Mouse (Mus musculus): ENCODE data around the gene Dnase1l3. TPM values are rescaled to one million over a fixed set of nuclear protein-coding genes. Genes with fewer than 3 reads are reported as not detected.

The Dnase1l3 gene
- polyA plus RNA-seq, 1 experiment from 2014 or later = not detected

DNA sequence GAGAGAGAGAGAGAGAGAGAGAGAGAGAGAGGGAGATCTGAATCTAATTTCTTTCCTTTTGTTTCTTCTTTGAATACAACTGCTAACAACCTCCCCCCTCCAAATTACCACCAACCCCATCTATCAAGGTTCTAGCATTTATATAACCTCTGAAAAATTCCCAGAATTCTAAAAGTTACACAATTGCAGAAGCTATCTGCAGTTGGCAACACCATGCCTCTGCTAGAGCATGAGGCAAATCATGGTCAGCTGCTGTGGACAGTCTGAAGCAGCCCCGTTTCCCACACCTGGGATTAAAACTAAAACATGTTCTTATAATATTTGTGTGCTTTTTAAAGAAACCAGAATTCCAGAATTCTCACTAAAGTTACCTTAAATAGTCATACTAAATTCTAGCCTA is 35.4 kb upstream of the Dnase1l3 start:
- no peak overlapping the region for H3K4me3 ChIP-seq
- no peak for DNase-seq (ENCODE audit: low spot score)
- no peaks in the 10 kb centered on the region for H3K9me3 ChIP-seq
- peaks cover 8% of the 10 kb centered on the region; the same call in 1 of the 2 replicates for H3K4me1 ChIP-seq
- H3K36me3 ChIP-seq = no peaks in the 10 kb centered on the region
- H3K27me3 ChIP-seq (ENCODE audit: insufficient read depth, poor library complexity, severe bottlenecking) = no peaks in the 10 kb centered on the region
- 85% methylated on average over 1 of the region's 1 CpGs for WGBS
- peak overlapping the region; percentile 22; the same call in 1 of the 2 replicates for H3K27ac ChIP-seq

DNA sequence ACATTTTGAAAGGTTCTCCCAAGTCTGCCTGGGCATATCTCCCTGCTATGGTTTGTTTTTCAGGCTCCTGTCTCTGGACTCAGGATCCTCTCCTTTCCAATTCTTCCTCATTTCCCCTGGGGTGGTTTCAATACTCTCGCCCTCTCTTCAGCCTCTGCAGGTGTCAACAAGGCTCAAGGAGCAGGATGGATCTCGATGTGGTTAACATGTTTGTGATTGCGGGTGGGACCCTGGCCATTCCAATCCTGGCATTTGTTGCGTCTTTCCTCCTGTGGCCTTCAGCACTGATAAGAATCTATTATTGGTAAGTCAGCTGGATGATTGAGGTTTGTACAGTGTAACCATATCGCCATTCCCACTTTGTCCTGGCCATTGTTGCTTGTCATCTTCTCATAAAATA is 33.7 kb upstream of the Dnase1l3 start:
- Histone ChIP-seq H3K36me3 (no peaks in the 10 kb centered on the region), H3K4me3 (no peak overlapping the region), H3K4me1 (peaks cover 11% of the 10 kb centered on the region; the same call in 1 of the 2 replicates), H3K27me3 (ENCODE audit: insufficient read depth, poor library complexity, severe bottlenecking) (no peaks in the 10 kb centered on the region), H3K9me3 (no peaks in the 10 kb centered on the region), H3K27ac (no peak overlapping the region)
- DNase-seq (ENCODE audit: low spot score) = peak; percentile 63
- 81% methylated on average over 5 of the region's 5 CpGs for WGBS

DNA sequence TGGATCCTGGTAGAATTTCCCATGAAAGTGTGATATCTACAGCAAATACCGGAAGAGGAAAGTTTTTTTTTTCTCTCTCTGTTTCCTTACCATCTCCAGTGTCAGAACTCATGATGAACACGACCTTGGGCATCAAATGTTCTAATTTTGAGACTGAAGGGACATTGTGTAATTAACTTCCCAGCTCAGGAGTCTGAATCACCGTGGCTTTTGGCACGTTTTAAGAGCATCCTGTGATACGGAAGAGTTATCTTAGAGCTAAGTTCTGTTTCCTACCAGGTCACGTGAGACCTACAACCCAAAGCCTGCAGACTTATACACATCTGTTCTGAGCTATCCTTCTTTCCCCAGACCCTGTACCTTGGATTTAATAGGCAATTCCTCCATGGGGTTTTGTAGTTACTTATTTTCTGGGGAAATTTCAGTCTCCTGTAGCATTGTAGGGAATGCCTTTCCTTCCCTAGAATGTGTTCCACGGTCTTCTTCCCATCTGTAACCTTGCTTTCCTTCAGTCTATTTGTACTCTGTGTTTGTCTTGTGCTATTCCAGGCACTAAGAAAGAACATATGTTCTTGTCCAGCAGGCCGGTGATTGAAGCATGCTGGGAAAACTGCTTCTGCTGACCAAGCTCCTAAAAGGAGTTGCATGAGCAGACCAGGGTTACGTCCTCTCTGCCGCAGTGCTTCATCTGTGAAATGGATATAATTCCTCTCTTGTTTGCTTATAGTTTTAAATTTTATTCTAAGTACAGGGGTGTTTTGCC is 32.6 kb upstream of the Dnase1l3 start:
- no peaks in the 10 kb centered on the region for H3K9me3 ChIP-seq
- DNase-seq (ENCODE audit: low spot score) = peak; percentile 39
- H3K4me3 ChIP-seq = no peak overlapping the region
- no peaks in the 10 kb centered on the region for H3K27me3 ChIP-seq (ENCODE audit: insufficient read depth, poor library complexity, severe bottlenecking)
- no peaks in the 10 kb centered on the region for H3K36me3 ChIP-seq
- WGBS = 75% methylated on average over 10 of the region's 10 CpGs
- H3K27ac ChIP-seq = no peak overlapping the region
- peaks cover 11% of the 10 kb centered on the region; the same call in 1 of the 2 replicates for H3K4me1 ChIP-seq

DNA sequence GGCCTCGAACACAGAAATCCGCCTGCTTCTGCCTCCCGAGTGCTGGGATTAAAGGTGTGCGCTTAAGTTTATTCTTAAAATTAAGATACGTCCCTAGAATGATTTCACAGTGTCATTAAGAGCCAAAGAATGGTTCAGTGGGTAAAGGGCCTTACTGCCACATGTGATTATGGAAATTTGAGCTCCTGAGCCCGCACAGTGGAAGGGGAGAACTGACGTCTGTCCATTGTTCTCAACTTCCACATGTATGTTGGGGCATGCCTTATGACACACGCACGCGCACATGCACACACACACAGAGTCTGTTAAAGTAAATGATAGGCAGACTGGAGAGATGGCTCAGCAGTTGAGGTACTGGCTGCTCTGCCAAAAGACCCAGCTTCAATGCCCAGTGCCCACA is 30.6 kb upstream of the Dnase1l3 start:
- 90% methylated on average over 10 of the region's 10 CpGs for WGBS
- peak; percentile 53 for DNase-seq (ENCODE audit: low spot score)
- no peak overlapping the region for H3K4me3 ChIP-seq
- no peaks in the 10 kb centered on the region for H3K9me3 ChIP-seq
- 0 out of 2 replicates have a peak, but pooled peaks cover 3% of the 10 kb centered on the region for H3K4me1 ChIP-seq
- no peaks in the 10 kb centered on the region for H3K27me3 ChIP-seq (ENCODE audit: insufficient read depth, poor library complexity, severe bottlenecking)
- no peaks in the 10 kb centered on the region for H3K36me3 ChIP-seq
- H3K27ac ChIP-seq = no peak overlapping the region

DNA sequence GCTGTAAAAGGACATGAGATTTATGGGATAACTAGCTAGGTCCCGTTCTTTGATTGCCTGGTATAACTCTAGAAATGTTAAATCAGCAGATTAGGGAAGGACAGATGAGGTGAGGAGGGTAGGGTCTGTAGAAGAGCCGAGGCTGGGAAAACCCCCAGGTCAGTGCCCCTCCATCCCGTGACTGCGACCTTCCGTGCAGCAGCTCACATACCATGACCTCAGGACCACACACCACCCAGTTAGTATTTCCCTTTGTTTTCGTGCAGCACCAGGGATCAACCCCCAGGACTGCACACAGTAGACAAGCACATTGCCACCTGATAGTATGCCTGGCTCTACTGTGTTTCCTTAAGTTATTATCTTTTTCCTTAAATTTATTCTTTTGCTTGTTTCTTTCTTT is 30.1 kb upstream of the Dnase1l3 start:
- no peaks in the 10 kb centered on the region for H3K36me3 ChIP-seq
- DNase-seq (ENCODE audit: low spot score) = peak; percentile 53
- 0 out of 2 replicates have a peak, but pooled peaks cover 3% of the 10 kb centered on the region for H3K4me1 ChIP-seq
- no peaks in the 10 kb centered on the region for H3K27me3 ChIP-seq (ENCODE audit: insufficient read depth, poor library complexity, severe bottlenecking)
- H3K4me3 ChIP-seq = no peak overlapping the region
- H3K27ac ChIP-seq = no peak overlapping the region
- WGBS = 62% methylated on average over 6 of the region's 6 CpGs
- H3K9me3 ChIP-seq = no peaks in the 10 kb centered on the region

DNA sequence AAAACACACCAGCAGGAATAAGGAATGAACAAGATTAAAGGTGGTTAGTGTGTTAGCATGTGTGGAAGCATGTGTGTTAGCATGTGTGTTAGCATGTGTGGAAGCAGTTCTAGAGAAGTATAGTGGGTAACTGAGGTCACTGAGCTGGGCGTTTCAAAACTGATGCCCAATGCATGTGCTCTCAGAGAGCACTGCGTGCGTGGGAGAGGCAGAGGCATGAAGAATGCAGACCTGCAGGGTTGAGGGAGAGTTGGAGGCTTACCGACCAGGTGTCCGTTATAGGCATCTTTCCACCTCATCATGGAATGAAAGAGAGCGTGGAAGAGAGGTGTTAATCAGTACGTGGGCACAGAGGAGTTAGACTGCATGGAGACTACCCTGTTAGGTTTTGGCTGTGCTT is 26.2 kb upstream of the Dnase1l3 start:
- peak; percentile 69 for DNase-seq (ENCODE audit: low spot score)
- Histone ChIP-seq H3K27ac (no peak overlapping the region), H3K4me1 (0 out of 2 replicates have a peak, but pooled peaks cover 3% of the 10 kb centered on the region), H3K9me3 (no peaks in the 10 kb centered on the region), H3K36me3 (no peaks in the 10 kb centered on the region), H3K27me3 (ENCODE audit: insufficient read depth, poor library complexity, severe bottlenecking) (no peaks in the 10 kb centered on the region), H3K4me3 (no peak overlapping the region)
- 84% methylated on average over 7 of the region's 7 CpGs for WGBS

DNA sequence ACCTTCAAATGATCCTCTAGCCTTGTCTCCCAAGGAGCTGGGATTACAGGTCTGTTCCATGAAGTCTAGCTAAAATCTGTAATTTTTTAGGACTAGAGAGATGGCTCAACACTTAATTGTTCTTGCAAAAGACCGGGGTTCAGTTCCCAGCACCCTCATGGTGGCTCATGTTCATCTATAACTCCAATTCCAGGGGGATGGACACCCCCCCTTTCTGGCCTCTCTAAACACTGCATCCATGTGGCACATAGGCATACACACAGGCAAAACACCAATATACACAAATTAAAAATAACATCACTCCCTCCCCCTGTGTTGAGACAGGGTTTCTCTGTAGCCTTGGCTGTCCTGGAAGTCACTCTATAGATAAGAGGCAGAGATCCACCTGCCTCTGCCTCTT is 25.6 kb upstream of the Dnase1l3 start:
- H3K4me3 ChIP-seq = no peak overlapping the region
- 0 out of 2 replicates have a peak, but pooled peaks cover 3% of the 10 kb centered on the region for H3K4me1 ChIP-seq
- no peaks in the 10 kb centered on the region for H3K9me3 ChIP-seq
- no peaks in the 10 kb centered on the region for H3K36me3 ChIP-seq
- no peak overlapping the region for H3K27ac ChIP-seq
- peak; percentile 54 for DNase-seq (ENCODE audit: low spot score)
- no peaks in the 10 kb centered on the region for H3K27me3 ChIP-seq (ENCODE audit: insufficient read depth, poor library complexity, severe bottlenecking)
- WGBS = 85% methylated on average over 1 of the region's 1 CpGs

DNA sequence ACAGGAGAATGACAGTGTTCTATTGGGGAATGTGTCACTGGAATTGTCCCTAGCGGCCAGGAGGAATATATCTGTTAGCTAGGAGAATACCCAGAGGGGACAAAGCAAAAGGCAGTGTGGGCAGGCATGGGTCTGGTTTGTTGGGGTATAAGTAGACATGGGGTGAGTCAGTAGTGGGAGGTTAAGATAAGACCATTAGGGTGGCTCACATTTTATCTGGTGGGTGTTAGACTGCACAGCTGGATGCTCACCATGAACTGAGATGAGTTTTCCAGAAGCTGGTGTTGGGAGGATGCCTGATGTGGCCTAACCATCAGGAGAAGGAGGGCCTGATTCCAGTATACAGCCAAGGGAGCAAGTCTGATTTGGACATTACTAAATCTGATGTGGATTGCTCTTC is 22.6 kb upstream of the Dnase1l3 start:
- Histone ChIP-seq H3K4me3 (no peak overlapping the region), H3K36me3 (no peaks in the 10 kb centered on the region), H3K27ac (no peak overlapping the region), H3K4me1 (no peaks in the 10 kb centered on the region), H3K9me3 (no peaks in the 10 kb centered on the region), H3K27me3 (ENCODE audit: insufficient read depth, poor library complexity, severe bottlenecking) (no peaks in the 10 kb centered on the region)
- DNase-seq (ENCODE audit: low spot score) = peak; percentile 58
- 53% methylated on average over 1 of the region's 1 CpGs for WGBS

DNA sequence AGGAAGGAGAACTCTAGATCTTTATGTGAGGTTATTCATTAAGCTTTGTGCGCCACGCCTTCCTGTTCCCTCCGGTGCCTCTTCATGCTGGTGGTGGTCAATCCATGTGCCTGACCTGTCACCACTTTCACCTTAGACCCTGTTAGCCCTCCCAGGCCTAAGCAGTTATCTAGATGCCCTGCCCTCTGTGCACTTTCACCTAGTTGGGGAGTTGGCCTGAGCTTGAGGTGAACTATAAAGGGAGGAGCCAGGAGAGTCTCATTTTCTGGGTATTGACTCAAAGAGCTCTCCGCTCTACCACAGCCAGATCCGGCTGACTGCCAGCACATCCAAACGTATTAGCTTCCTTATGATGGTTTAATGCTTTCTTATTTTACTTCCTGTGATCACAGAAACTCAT is 21.9 kb upstream of the Dnase1l3 start:
- Histone ChIP-seq H3K27me3 (ENCODE audit: insufficient read depth, poor library complexity, severe bottlenecking) (no peaks in the 10 kb centered on the region), H3K36me3 (no peaks in the 10 kb centered on the region), H3K4me3 (no peak overlapping the region), H3K27ac (no peak overlapping the region), H3K9me3 (no peaks in the 10 kb centered on the region), H3K4me1 (no peaks in the 10 kb centered on the region)
- DNase-seq (ENCODE audit: low spot score) = no peak
- WGBS = 82% methylated on average over 6 of the region's 6 CpGs

DNA sequence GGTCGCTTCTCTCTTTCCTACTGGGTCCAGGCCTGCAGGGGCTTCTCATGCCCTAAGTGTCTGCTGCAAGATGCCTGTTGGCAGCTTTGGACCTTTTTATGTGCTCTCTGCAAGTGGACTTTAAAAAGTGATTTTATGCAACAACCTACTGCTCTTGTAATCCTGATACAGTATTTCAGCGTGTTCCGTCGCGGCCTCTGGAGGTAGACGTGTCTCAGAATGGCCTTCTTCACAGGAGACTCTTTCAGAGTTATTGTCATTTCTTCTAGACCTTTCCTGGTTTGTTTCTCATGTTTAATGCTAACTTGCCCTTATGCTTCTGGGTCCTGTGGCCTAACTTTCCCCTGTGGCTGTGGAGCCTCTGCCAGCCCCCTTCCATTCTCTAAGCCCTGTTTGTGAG is 21.4 kb upstream of the Dnase1l3 start:
- Histone ChIP-seq H3K36me3 (no peaks in the 10 kb centered on the region), H3K9me3 (no peaks in the 10 kb centered on the region), H3K4me1 (no peaks in the 10 kb centered on the region), H3K27ac (no peak overlapping the region), H3K27me3 (ENCODE audit: insufficient read depth, poor library complexity, severe bottlenecking) (no peaks in the 10 kb centered on the region), H3K4me3 (no peak overlapping the region)
- DNase-seq (ENCODE audit: low spot score) = no peak
- WGBS = 92% methylated on average over 6 of the region's 6 CpGs

DNA sequence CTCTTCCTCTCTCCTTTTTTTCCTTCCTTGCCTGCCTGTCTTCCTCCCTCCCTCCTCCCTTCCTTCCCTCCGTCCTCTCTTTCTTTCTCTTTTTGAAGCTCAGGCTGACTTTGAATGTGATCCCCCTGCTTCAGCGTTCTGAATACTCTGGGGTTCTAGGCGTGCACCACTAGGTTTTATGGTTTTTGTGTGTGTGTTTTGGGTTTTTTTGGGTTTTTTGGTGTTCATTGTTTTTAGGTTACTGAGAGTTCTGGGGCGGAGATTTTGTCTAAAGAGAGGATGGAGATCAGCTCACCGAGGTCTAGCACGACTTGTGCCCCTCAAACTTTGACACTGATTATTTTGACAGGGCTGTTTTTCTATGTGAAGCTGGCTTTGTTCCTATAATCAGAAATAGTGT is 17.6 kb upstream of the Dnase1l3 start:
- H3K4me3 ChIP-seq = no peak overlapping the region
- no peak for DNase-seq (ENCODE audit: low spot score)
- no peaks in the 10 kb centered on the region for H3K9me3 ChIP-seq
- H3K27ac ChIP-seq = no peak overlapping the region
- H3K36me3 ChIP-seq = no peaks in the 10 kb centered on the region
- H3K4me1 ChIP-seq = no peaks in the 10 kb centered on the region
- H3K27me3 ChIP-seq (ENCODE audit: insufficient read depth, poor library complexity, severe bottlenecking) = no peaks in the 10 kb centered on the region
- 76% methylated on average over 6 of the region's 6 CpGs for WGBS

DNA sequence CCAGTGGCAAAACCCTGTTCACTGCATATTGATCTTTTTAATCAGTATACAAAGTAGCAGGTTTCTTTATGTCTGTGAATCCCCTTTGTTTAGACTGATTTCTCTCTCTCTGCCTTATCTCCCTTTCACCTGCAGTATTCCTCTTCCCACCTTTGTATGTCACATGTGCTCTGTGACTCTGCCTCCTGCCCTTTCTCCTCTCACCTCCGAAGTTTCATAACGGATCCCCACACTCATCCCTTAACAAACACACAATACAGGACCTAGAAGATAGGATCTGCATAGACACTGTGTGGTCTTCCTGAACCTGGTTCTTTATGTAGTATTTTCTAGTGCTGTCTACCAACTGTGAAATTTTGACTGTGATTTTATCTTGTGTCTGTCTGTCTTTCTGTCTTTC is 16.9 kb upstream of the Dnase1l3 start:
- Histone ChIP-seq H3K27me3 (ENCODE audit: insufficient read depth, poor library complexity, severe bottlenecking) (no peaks in the 10 kb centered on the region), H3K9me3 (no peaks in the 10 kb centered on the region), H3K36me3 (no peaks in the 10 kb centered on the region), H3K4me3 (no peak overlapping the region), H3K4me1 (no peaks in the 10 kb centered on the region), H3K27ac (no peak overlapping the region)
- WGBS = 80% methylated on average over 2 of the region's 2 CpGs
- DNase-seq (ENCODE audit: low spot score) = no peak

DNA sequence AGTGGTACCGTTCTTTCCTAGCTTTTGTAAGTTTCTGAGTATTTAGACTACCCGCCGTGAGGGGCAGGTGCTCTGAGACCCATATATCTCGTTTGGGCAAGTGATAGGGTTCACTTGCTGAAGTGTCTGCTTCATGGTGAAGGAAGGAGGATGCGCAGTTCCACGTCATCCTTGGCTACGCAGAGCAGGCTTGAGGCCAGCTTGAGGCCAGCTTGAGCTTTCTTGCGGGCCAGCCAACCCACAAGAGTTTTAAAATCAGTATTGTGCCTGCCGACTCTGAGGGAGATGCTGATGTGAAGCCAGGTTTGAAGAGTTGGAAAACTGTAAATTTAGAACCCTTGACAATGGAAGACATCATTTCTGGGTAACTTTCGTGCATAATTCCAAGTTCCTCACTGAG is 13.6 kb upstream of the Dnase1l3 start:
- Histone ChIP-seq H3K27me3 (ENCODE audit: insufficient read depth, poor library complexity, severe bottlenecking) (peaks cover 8% of the 10 kb centered on the region; the same call in 1 of the 2 replicates), H3K9me3 (no peaks in the 10 kb centered on the region), H3K4me3 (no peak overlapping the region), H3K27ac (no peak overlapping the region), H3K36me3 (no peaks in the 10 kb centered on the region), H3K4me1 (0 out of 2 replicates have a peak, but pooled peaks cover 6% of the 10 kb centered on the region)
- no peak for DNase-seq (ENCODE audit: low spot score)
- 89% methylated on average over 10 of the region's 10 CpGs for WGBS
